Mouse (Mus musculus): ENCODE results near the gene Rbm42. TPM values are rescaled to one million over a fixed set of nuclear protein-coding genes. Genes with fewer than 3 reads are reported as not detected.

Gene Rbm42
- 10 to 100 TPM; 69.5 to 72.6 TPM for total RNA-seq (2021)
- long read RNA-seq, experiment 1, transcript Rbm42-202 (9 exons, 1,526 nt) = minor isoform, 30 of 79 reads
- long read RNA-seq, experiment 1, transcript Rbm42-201 (10 exons, 1,784 nt) = major isoform, 36 of 79 reads
- long read RNA-seq, experiment 1, partial matches to known transcripts = 6 of 79 reads
- long read RNA-seq, experiment 1, other reads (novel, unspliced or antisense) = 7 of 79 reads
- long read RNA-seq, experiment 2, transcript Rbm42-202 (9 exons, 1,526 nt) = minor isoform, 47 of 112 reads
- long read RNA-seq, experiment 2, transcript Rbm42-201 (10 exons, 1,784 nt) = major isoform, 49 of 112 reads
- long read RNA-seq, experiment 2, partial matches to known transcripts = 9 of 112 reads
- long read RNA-seq, experiment 2, other reads (novel, unspliced or antisense) = 7 of 112 reads

GRCm38 (mm10) chr7:30649591-30650540, at the start of gene Rbm42:
Gene Rbm42, minus strand, starts transcription at chr7:30650317.
- peak within 1 kb of the TSS; percentile 93 for H3K27ac ChIP-seq
- H3K4me3 ChIP-seq = peak within 1 kb of the TSS; percentile 77
- peak; percentile 99 for DNase-seq (ENCODE audit: low spot score in 2 of 2)
- TF ChIP-seq CTCF (conservative IDR thresholded peaks at IDR 0.05) = no peak

GRCm38 (mm10) chr7:30698589-30698988, 48.5 kb upstream of the Rbm42 start, which contains the start of gene 2200002J24Rik:
Gene 2200002J24Rik, plus strand, starts transcription at chr7:30698926.
- no peak within 1 kb of the TSS for H3K27ac ChIP-seq
- TF ChIP-seq CTCF (conservative IDR thresholded peaks at IDR 0.05) = no peak
- no peak for DNase-seq (ENCODE audit: low spot score in 2 of 2)
- H3K4me3 ChIP-seq = no peak within 1 kb of the TSS

- no peak overlapping the region for H3K4me3 ChIP-seq
- no peak for DNase-seq (ENCODE audit: low spot score in 2 of 2)
- TF ChIP-seq CTCF (conservative IDR thresholded peaks at IDR 0.05) = no peak
- no peak overlapping the region for H3K27ac ChIP-seq
Measured at GRCm38 (mm10) chr7:30698101-30698500, 48.0 kb upstream of the Rbm42 start.

GRCm38 (mm10) chr7:30688325-30688724, 38.2 kb upstream of the Rbm42 start:
- no peak overlapping the region for H3K27ac ChIP-seq
- DNase-seq (ENCODE audit: low spot score in 2 of 2) = peak in 1 of 2 experiments; percentile 8
- no peak for TF ChIP-seq CTCF (conservative IDR thresholded peaks at IDR 0.05)

GRCm38 (mm10) chr7:30683425-30683824, 33.3 kb upstream of the Rbm42 start:
- no peak for TF ChIP-seq CTCF (conservative IDR thresholded peaks at IDR 0.05)
- H3K27ac ChIP-seq = no peak overlapping the region
- DNase-seq (ENCODE audit: low spot score in 2 of 2) = no peak
- H3K4me3 ChIP-seq = no peak overlapping the region

More at GRCm38 (mm10) chr7:30688325-30688724, 38.2 kb upstream of the Rbm42 start:
- no peak overlapping the region for H3K4me3 ChIP-seq

GRCm38 (mm10) chr7:30681897-30682296, 31.8 kb upstream of the Rbm42 start:
- TF ChIP-seq CTCF (conservative IDR thresholded peaks at IDR 0.05) = no peak
- no peak for DNase-seq (ENCODE audit: low spot score in 2 of 2)
- Histone ChIP-seq H3K4me3 (no peak overlapping the region), H3K27ac (no peak overlapping the region)

GRCm38 (mm10) chr7:30678263-30678975, 28.3 kb upstream of the Rbm42 start:
- H3K4me3 ChIP-seq = no peak overlapping the region
- peak; percentile 40 for TF ChIP-seq CTCF (conservative IDR thresholded peaks at IDR 0.05)
- DNase-seq (ENCODE audit: low spot score in 2 of 2) = peak in 1 of 2 experiments; percentile 16
- H3K27ac ChIP-seq = no peak overlapping the region

- DNase-seq (ENCODE audit: low spot score in 2 of 2) = no peak
Measured at GRCm38 (mm10) chr7:30671480-30671879, 21.4 kb upstream of the Rbm42 start, which contains the start of gene Pmis2. Gene Pmis2, minus strand, starts transcription at chr7:30671605.

GRCm38 (mm10) chr7:30669229-30669628, 19.1 kb upstream of the Rbm42 start:
- peak; percentile 63 for TF ChIP-seq CTCF (conservative IDR thresholded peaks at IDR 0.05)
- DNase-seq (ENCODE audit: low spot score in 2 of 2) = no peak
- Histone ChIP-seq H3K27ac (no peak overlapping the region), H3K4me3 (no peak overlapping the region)

More at GRCm38 (mm10) chr7:30671480-30671879, 21.4 kb upstream of the Rbm42 start, which contains the start of gene Pmis2:
- no peak within 1 kb of the TSS for H3K4me3 ChIP-seq
- H3K27ac ChIP-seq = no peak within 1 kb of the TSS
- no peak for TF ChIP-seq CTCF (conservative IDR thresholded peaks at IDR 0.05)

GRCm38 (mm10) chr7:30665321-30665720, 15.2 kb upstream of the Rbm42 start:
- TF ChIP-seq CTCF (conservative IDR thresholded peaks at IDR 0.05) = no peak
- DNase-seq (ENCODE audit: low spot score in 2 of 2) = no peak
- Histone ChIP-seq H3K27ac (peak overlapping the region; percentile 86), H3K4me3 (peak overlapping the region; percentile 75)

- peak within 1 kb of the TSS; percentile 86 for H3K27ac ChIP-seq
- no peak for TF ChIP-seq CTCF (conservative IDR thresholded peaks at IDR 0.05)
- DNase-seq (ENCODE audit: low spot score in 2 of 2) = peak; percentile 89 to 95
- peak within 1 kb of the TSS; percentile 75 for H3K4me3 ChIP-seq
Measured at GRCm38 (mm10) chr7:30664529-30665200, 14.5 kb upstream of the Rbm42 start, which contains the start of gene Haus5. Gene Haus5, minus strand, starts transcription at chr7:30664994.

GRCm38 (mm10) chr7:30639083-30639482, 11.0 kb downstream of the Rbm42 start:
- DNase-seq (ENCODE audit: low spot score in 2 of 2) = no peak
- Histone ChIP-seq H3K27ac (no peak overlapping the region), H3K4me3 (no peak overlapping the region)
- TF ChIP-seq CTCF (conservative IDR thresholded peaks at IDR 0.05) = no peak

Data from layer of hippocampus, adult 2 months (tissue).